Mouse (Mus musculus) heart, embryonic 14.5 days (tissue): ENCODE measurements around the gene Ccdc138. TPM values are rescaled to one million over a fixed set of nuclear protein-coding genes. Genes with fewer than 3 reads are reported as not detected.

ENCODE experiments used
- ATAC-seq: fragments of 200-750 bp; cut with Nextera tagmentation; 2 replicates; pipeline ENCODE4 v1.8.0; 2017; ENCODE audit warnings: low read depth, moderate TSS enrichment; ENCODE audit not compliant: insufficient number of reproducible peaks, insufficient read depth, low FRiP score
- H3K27ac ChIP-seq, 2 experiments: fragments of 200-500 bp in 1 of 2; fragments of 300-500 bp in 1 of 2; sonication (generic) in 1 of 2; replicated peaks in 1 of 2; 2 replicates each; pipeline ENCODE4 v1.5.1; 2012 to 2014; ENCODE audit warnings: low read depth in 2 of 2, low read length in 2 of 2, control low read depth in 1 of 2, mild to moderate bottlenecking in 1 of 2, mixed read lengths in 1 of 2; ENCODE audit not compliant: control insufficient read depth in 1 of 2, insufficient read depth in 1 of 2
- H3K27me3 ChIP-seq: fragments of 300-500 bp; sonication (generic); 2 replicates; pipeline ENCODE4 v1.6.1; 2014; ENCODE audit warnings: mild to moderate bottlenecking, low read length, control low read depth; ENCODE audit not compliant: control insufficient read depth, insufficient read depth
- H3K36me3 ChIP-seq: fragments of 300-500 bp; sonication (generic); 2 replicates; pipeline ENCODE4 v1.6.1; 2014; ENCODE audit warnings: mild to moderate bottlenecking, control low read depth, low read length, mixed read lengths; ENCODE audit not compliant: control insufficient read depth, insufficient read depth
- H3K4me1 ChIP-seq, 2 experiments: fragments of 200-500 bp in 1 of 2; fragments of 300-500 bp in 1 of 2; sonication (generic) in 1 of 2; 2 replicates each; pipeline ENCODE4 v1.6.1; 2012 to 2014; ENCODE audit warnings: low read length in 2 of 2, control low read depth in 1 of 2, mixed read lengths in 1 of 2; ENCODE audit not compliant: control insufficient read depth in 2 of 2, insufficient read depth in 2 of 2
- H3K4me2 ChIP-seq: fragments of 300-500 bp; sonication (generic); 2 replicates; pipeline ENCODE4 v1.6.1; 2014; ENCODE audit warnings: mild to moderate bottlenecking, low read length
- H3K4me3 ChIP-seq, 2 experiments: fragments of 200-500 bp in 1 of 2; fragments of 300-500 bp in 1 of 2; sonication (generic) in 1 of 2; 2 replicates each; pipeline ENCODE4 v1.5.1; 2012 to 2014; ENCODE audit warnings: low read length in 2 of 2, mild to moderate bottlenecking in 2 of 2, control low read depth in 1 of 2, low read depth in 1 of 2, moderate library complexity in 1 of 2; ENCODE audit not compliant: control insufficient read depth in 1 of 2, insufficient read depth in 1 of 2
- H3K9ac ChIP-seq: fragments of 300-500 bp; sonication (generic); 2 replicates; pipeline ENCODE4 v1.6.1; 2014; ENCODE audit warnings: mild to moderate bottlenecking, low read length
- H3K9me3 ChIP-seq: fragments of 300-500 bp; sonication (generic); 2 replicates; pipeline ENCODE4 v1.6.1; 2016; ENCODE audit warnings: low read length, control low read depth; ENCODE audit not compliant: control insufficient read depth
- WGBS: fragments of 180-500 bp; shearing (Covaris S2); extraction: QIAGEN DNeasy Blood & Tissue Kit; methylation state at CpG from one replicate; pipeline ENCODE4 v1.1.7; 2014; 5-methylcytosine and 5-hydroxymethylcytosine counted together
- polyA plus RNA-seq: library from polyadenylated mRNA; unstranded; fragments of >200 nt; fragmentation: Nextera tagmentation; extraction: Ambion mirVana; gene quantifications from 2 replicates; pipeline ENCODE4 v1.2.1, GENCODE M21; 2014

Gene Ccdc138
- polyA plus RNA-seq, 1 experiment from 2014 or later, result 6.7 TPM

DNA sequence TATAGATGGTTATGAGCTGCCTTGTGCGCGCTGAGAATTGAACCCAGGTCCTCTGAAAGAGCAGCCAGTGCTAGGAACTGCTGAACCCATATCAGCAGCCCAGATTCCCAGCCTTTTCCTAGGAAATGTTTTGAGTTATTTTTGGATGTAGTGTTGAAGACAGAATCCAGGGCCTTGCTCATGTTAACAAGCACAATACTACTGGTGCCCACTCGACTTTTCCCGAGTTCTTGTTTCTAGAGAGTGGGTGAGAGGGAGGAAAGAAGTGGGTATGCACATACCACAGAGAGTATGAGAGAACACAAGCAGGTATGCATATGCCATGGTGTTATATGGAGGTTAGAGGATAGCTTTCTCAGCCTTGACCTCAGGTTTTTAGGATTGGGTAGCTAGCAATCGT is 6.7 kb upstream of the Ccdc138 start:
- Histone ChIP-seq H3K4me2 (no peak overlapping the region), H3K9ac (no peak overlapping the region), H3K4me1 (no peaks in the 10 kb centered on the region), H3K27me3 (no peaks in the 10 kb centered on the region), H3K9me3 (no peaks in the 10 kb centered on the region), H3K4me3 (no peak overlapping the region), H3K36me3 (peaks cover 89% of the 10 kb centered on the region), H3K27ac (no peak overlapping the region)
- no peak for ATAC-seq
- WGBS, result 66% methylated on average over 5 of the region's 5 CpGs

DNA sequence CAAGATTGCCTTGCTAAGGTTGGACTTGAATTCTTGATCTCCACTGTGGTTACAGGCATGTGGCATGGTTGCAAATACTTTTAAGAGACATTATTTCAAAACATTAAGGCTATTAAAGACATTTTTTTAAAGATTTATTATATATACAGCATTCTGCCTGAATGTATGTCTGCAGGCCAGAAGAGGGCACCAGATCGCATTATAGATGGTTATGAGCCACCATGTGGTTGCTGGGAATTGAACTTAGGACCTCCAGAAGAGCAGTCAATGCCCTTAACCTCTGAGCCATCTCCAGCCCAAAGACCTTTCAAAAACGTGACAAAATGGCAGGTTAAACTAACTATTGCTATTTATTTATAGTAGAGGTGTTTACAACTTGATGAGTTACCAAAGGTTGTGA is 2.1 kb upstream of the Ccdc138 start:
- no peak for ATAC-seq
- H3K9ac ChIP-seq, result no peak overlapping the region
- H3K36me3 ChIP-seq, result peaks cover 50% of the 10 kb centered on the region
- H3K4me1 ChIP-seq, result peaks cover 0 to 9% of the 10 kb centered on the region in 2 experiments; a peak in 3 of 4 replicates
- H3K27ac ChIP-seq, result no peak overlapping the region
- no peak overlapping the region for H3K4me3 ChIP-seq
- no peak overlapping the region for H3K4me2 ChIP-seq
- no peaks in the 10 kb centered on the region for H3K27me3 ChIP-seq
- 78% methylated on average over 2 of the region's 2 CpGs for WGBS
- no peaks in the 10 kb centered on the region for H3K9me3 ChIP-seq

DNA sequence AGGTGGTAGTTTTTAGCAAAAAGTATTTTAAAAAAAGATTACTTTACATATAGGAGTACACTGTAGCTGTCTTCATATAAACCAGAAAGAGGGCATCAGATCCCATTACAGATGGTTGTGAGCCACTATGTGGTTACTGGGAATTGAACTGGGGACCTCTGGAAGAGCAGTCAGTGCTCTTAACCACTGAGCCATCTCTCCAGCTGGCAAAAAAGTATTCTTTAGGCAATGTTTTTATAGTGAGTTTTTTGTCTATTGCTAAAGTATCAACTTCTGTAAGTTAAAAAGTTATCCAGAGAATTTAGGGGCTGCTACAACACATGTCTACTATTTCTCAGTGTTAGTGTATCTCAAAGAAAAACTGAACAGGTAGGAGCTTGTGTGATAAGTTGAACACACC is 1.0 kb upstream of the Ccdc138 start:
- H3K4me1 ChIP-seq, result peaks cover 0 to 9% of the 10 kb centered on the region in 2 experiments; a peak in 3 of 4 replicates
- H3K36me3 ChIP-seq, result peaks cover 39% of the 10 kb centered on the region
- peak overlapping the region in 1 of 2 experiments; percentile 90; a peak in 1 of 4 replicates for H3K27ac ChIP-seq
- no peak overlapping the region for H3K4me3 ChIP-seq
- no peaks in the 10 kb centered on the region for H3K9me3 ChIP-seq
- peak overlapping the region; percentile 82; the same call in 1 of the 2 replicates for H3K4me2 ChIP-seq
- no peak overlapping the region for H3K9ac ChIP-seq
- H3K27me3 ChIP-seq, result no peaks in the 10 kb centered on the region
- no peak for ATAC-seq

DNA sequence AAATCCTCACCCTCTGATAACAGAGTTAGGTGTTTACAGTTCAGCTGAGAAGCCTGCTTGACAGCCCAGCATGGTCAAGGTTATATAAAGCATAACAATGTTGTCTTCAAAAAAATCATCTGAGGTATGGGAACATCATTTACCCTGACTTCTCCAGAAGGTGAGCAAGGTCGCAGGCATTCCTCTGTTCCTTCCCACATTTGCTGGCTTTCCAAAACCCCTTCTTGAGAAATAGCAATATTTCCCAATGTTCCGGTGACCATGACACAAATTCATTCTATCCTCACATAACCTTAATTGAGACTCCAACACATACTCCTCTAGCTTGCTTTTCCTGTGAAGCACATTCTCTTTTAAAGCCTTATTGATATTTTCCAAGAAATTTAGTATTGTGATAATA is 768 bp downstream of the Ccdc138 start:
- WGBS, result 53% methylated on average over 2 of the region's 2 CpGs
- Histone ChIP-seq H3K4me1 (peaks cover 0 to 9% of the 10 kb centered on the region in 2 experiments; a peak in 3 of 4 replicates), H3K27me3 (no peaks in the 10 kb centered on the region), H3K9me3 (no peaks in the 10 kb centered on the region), H3K27ac (peak overlapping the region in 1 of 2 experiments; percentile 90; a peak in 1 of 4 replicates), H3K9ac (peak overlapping the region; percentile 76), H3K4me2 (peak overlapping the region; percentile 82), H3K36me3 (peaks cover 25% of the 10 kb centered on the region), H3K4me3 (peak overlapping the region; percentile 78 to 95)
- no peak for ATAC-seq

DNA sequence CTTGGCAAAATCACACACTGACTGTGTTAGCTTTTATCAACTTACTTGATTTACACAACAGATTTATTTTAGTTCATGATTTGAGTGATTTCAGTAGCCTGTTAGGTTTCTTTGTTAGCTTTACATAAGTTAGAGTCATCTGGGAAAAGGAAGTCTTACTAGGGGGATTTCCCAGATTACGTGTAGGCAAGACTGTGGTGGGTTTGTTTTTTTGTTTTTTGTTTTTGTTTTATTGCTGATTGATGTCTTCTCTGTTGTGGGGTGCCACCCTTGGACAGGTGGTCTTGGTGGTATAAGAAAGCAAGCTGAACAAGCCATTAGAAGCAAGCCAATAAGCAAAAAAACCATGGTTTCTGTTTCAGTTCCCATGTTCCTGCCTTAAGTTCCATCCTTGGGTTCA is 31.6 kb downstream of the Ccdc138 start:
- Histone ChIP-seq H3K4me1 (no peaks in the 10 kb centered on the region), H3K36me3 (peaks cover 36% of the 10 kb centered on the region), H3K4me3 (no peak overlapping the region), H3K9me3 (no peaks in the 10 kb centered on the region), H3K9ac (no peak overlapping the region), H3K4me2 (no peak overlapping the region), H3K27ac (no peak overlapping the region), H3K27me3 (no peaks in the 10 kb centered on the region)
- WGBS, result 74% methylated on average over 1 of the region's 1 CpGs
- no peak for ATAC-seq

DNA sequence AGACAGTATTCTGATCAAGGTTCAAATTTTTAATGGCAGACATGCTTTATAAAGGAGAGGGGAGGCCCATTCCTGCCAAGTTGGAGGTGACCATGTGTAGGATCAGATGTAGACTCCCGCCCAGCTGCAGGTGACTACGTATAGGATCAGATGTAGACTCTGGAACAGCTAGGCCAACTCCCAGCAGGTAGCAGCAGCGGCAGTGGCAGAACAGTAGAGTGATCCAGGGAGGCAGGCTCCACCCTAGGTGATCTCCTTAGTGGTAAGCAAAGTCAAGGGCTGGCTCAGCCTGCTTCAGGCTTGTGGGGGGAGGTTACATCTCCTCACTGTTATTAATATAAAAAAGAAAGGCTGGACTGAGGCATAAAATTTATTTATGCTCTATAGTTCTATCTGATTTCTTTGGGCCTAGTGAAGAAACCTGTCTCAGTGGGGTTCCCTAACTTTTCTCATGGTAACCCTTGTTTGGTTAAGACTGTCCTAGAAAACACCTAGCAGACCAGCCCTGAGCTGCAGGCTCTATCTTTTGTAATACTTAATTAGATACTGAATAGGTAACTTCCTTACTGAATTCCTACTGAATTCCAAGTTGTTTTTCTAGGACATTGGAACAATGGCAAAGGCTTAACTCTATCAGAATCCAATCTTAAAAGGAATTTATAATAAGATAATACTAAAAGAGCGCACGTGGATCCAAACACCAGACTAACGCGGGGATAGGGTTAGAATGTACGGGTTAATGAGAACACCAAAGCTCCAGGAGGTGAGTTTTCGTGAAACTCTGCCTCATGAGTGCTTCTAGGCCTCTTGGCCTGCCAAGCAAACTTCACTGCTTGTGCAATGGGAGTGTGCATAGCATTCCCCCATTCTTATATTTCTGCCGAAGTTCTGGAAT is 33.4 kb downstream of the Ccdc138 start:
- Histone ChIP-seq H3K4me2 (no peak overlapping the region), H3K27me3 (no peaks in the 10 kb centered on the region), H3K27ac (no peak overlapping the region), H3K4me3 (no peak overlapping the region), H3K9me3 (no peaks in the 10 kb centered on the region), H3K9ac (no peak overlapping the region), H3K36me3 (peaks cover 24% of the 10 kb centered on the region), H3K4me1 (no peaks in the 10 kb centered on the region)
- no peak for ATAC-seq
- 86% methylated on average over 10 of the region's 10 CpGs for WGBS

DNA sequence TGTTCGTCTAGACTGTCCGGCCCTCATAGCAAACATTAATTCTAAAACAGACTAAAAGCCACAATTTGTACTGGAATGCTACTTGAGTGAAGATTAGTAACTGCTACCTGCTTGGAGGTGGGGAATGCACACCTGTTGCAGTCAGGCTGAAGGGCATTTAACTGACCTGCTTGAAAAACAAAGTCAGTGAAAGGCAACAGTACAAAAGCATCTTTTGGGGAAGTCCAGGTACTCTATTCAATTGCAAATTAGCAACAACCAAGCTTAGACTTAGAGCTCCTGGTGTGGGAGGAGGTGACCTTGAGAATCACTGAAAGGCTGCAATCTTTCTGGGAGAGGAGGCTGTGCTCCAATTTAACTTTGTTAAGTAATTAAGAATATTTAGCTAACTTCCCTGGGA is 34.4 kb downstream of the Ccdc138 start:
- peaks cover 24% of the 10 kb centered on the region for H3K36me3 ChIP-seq
- no peak overlapping the region for H3K9ac ChIP-seq
- 93% methylated on average over 2 of the region's 2 CpGs for WGBS
- no peaks in the 10 kb centered on the region for H3K9me3 ChIP-seq
- H3K4me3 ChIP-seq, result no peak overlapping the region
- no peaks in the 10 kb centered on the region for H3K4me1 ChIP-seq
- ATAC-seq, result no peak
- no peaks in the 10 kb centered on the region for H3K27me3 ChIP-seq
- H3K4me2 ChIP-seq, result no peak overlapping the region
- no peak overlapping the region for H3K27ac ChIP-seq
